Mouse (Mus musculus) stomach, postnatal 0 days (tissue): Measurements from ENCODE around the gene Trp53i11. TPM values are rescaled to one million over a fixed set of nuclear protein-coding genes. Genes with fewer than 3 reads are reported as not detected.

Source experiments
- ATAC-seq: fragments of 200-750 bp; cut with Nextera tagmentation; 2 replicates; pipeline ENCODE4 v1.8.0; 2017; ENCODE audit not compliant: low FRiP score, low TSS enrichment
- DNase-seq: peaks from one replicate; pipeline ENCODE4 v3.0.0-alpha.2; 2016; ENCODE audit warnings: low spot score
- H3K27ac ChIP-seq: fragments of 300-500 bp; sonication (generic); replicated peaks from 2 replicates; pipeline ENCODE4 v1.5.1; 2014; ENCODE audit warnings: mild to moderate bottlenecking, control low read depth
- H3K27me3 ChIP-seq: fragments of 300-500 bp; sonication (generic); 2 replicates; pipeline ENCODE4 v1.6.1; 2014; ENCODE audit warnings: low read length; ENCODE audit not compliant: control insufficient read depth, insufficient read depth
- H3K36me3 ChIP-seq: fragments of 300-500 bp; sonication (generic); 2 replicates; pipeline ENCODE4 v1.6.1; 2014; ENCODE audit warnings: low read length, mixed read lengths; ENCODE audit not compliant: control insufficient read depth, insufficient read depth
- H3K4me1 ChIP-seq: fragments of 300-500 bp; sonication (generic); replicated peaks from 2 replicates; pipeline ENCODE4 v1.6.1; 2014; ENCODE audit warnings: antibody characterized with exemption; ENCODE audit not compliant: control insufficient read depth, insufficient read depth
- H3K4me2 ChIP-seq: fragments of 300-500 bp; sonication (generic); replicated peaks from 2 replicates; pipeline ENCODE4 v1.6.1; 2014; ENCODE audit warnings: low read depth, mild to moderate bottlenecking, control low read depth, moderate library complexity
- H3K4me3 ChIP-seq: fragments of 300-500 bp; sonication (generic); 2 replicates; pipeline ENCODE4 v1.5.1; 2014; ENCODE audit warnings: low read depth, low read length, control low read depth
- H3K9ac ChIP-seq: fragments of 300-500 bp; sonication (generic); 2 replicates; pipeline ENCODE4 v1.6.1; 2014; ENCODE audit warnings: mild to moderate bottlenecking, low read length, control low read depth, mixed read lengths
- H3K9me3 ChIP-seq: fragments of 300-500 bp; sonication (generic); 2 replicates; pipeline ENCODE4 v1.6.1; 2016; ENCODE audit warnings: low read length; ENCODE audit not compliant: control insufficient read depth
- CTCF ChIP-seq: IDR thresholded peaks from 2 replicates; pipeline ENCODE4 v1.5.1; 2016; ENCODE audit warnings: antibody characterized with exemption, low read depth, mild to moderate bottlenecking, moderate library complexity
- EP300 ChIP-seq: optimal IDR thresholded peaks from 2 replicates; pipeline ENCODE3; 2016; ENCODE audit warnings: antibody characterized with exemption
- WGBS: fragments of 180-500 bp; shearing (Covaris S2); extraction: QIAGEN DNeasy Blood & Tissue Kit; methylation state at CpG from one replicate; pipeline ENCODE4 v1.1.7; 2014; 5-methylcytosine and 5-hydroxymethylcytosine counted together
- polyA plus RNA-seq: library from polyadenylated mRNA; unstranded; fragments of >200 nt; fragmentation: Nextera tagmentation; extraction: Ambion mirVana; gene quantifications from 2 replicates; pipeline ENCODE4 v1.2.1, GENCODE M21; 2015

Trp53i11 gene
- polyA plus RNA-seq, 1 experiment from 2014 or later: 17.3 TPM

DNA sequence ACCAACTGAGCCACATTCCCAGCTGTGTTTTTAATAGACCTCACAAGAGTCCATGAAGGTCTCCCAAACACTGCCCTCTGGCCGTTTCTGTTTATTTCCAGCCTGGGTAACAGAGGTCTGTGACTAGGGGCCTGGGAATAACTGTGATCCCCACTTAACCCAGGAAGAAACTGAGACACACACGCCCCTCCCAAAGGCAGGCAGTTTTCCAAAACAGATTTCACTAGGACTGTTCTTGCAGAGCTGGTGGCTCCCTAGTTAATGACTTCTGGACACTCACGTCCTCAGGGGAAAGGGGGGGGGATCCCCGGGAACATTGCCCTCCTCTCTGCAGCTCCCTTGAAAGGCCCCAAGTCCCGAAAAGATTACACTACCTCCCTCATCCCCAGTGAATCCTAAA, 12.1 kb upstream of the Trp53i11 start:
- DNase-seq: no peak
- TF ChIP-seq EP300: no peak
- no peak for TF ChIP-seq CTCF
- no peaks in the 10 kb centered on the region for H3K36me3 ChIP-seq
- WGBS: 30% methylated on average over 5 of the region's 5 CpGs
- no peak overlapping the region for H3K9ac ChIP-seq
- H3K4me3 ChIP-seq: no peak overlapping the region
- no peaks in the 10 kb centered on the region for H3K4me1 ChIP-seq
- no peaks in the 10 kb centered on the region for H3K9me3 ChIP-seq
- no peak overlapping the region for H3K4me2 ChIP-seq
- ATAC-seq: no peak; the same call in 1 of the 2 replicates
- no peak overlapping the region for H3K27ac ChIP-seq
- H3K27me3 ChIP-seq: no peaks in the 10 kb centered on the region

DNA sequence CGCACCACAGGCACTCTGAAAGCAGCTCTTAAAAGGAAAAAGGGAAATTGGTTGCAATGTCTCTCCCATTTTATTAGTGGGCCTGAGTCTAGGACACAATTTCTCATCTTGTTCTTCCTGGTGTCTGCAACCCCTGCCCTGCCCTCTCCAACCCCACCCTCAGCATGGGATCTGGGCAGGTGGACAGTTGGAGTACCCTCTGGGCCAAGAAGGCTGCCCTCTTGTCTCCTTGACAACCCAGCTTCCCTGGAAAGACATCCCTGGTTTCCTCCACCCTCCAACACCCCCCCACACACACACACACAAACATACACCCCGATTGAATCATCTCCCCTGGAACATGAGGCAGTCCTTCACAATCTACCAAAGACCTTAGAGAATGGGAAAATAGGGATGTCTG, 11.6 kb upstream of the Trp53i11 start:
- Histone ChIP-seq H3K9me3 (no peaks in the 10 kb centered on the region), H3K4me2 (no peak overlapping the region), H3K27me3 (no peaks in the 10 kb centered on the region), H3K4me1 (no peaks in the 10 kb centered on the region), H3K27ac (no peak overlapping the region), H3K9ac (no peak overlapping the region), H3K36me3 (no peaks in the 10 kb centered on the region), H3K4me3 (no peak overlapping the region)
- 57% methylated on average over 2 of the region's 2 CpGs for WGBS
- ATAC-seq: no peak
- TF ChIP-seq CTCF: no peak
- no peak for TF ChIP-seq EP300
- DNase-seq: no peak

GRCm38 (mm10) chr2:93176193-93176798, 11.1 kb upstream of the Trp53i11 start:
- Histone ChIP-seq H3K4me1 (no peaks in the 10 kb centered on the region), H3K9ac (no peak overlapping the region), H3K4me2 (no peak overlapping the region), H3K36me3 (no peaks in the 10 kb centered on the region), H3K27ac (no peak overlapping the region), H3K4me3 (no peak overlapping the region), H3K27me3 (no peaks in the 10 kb centered on the region), H3K9me3 (no peaks in the 10 kb centered on the region)
- DNase-seq: no peak
- TF ChIP-seq EP300: no peak
- TF ChIP-seq CTCF: no peak
- ATAC-seq: no peak
- 42% methylated on average over 4 of the region's 4 CpGs for WGBS

DNA sequence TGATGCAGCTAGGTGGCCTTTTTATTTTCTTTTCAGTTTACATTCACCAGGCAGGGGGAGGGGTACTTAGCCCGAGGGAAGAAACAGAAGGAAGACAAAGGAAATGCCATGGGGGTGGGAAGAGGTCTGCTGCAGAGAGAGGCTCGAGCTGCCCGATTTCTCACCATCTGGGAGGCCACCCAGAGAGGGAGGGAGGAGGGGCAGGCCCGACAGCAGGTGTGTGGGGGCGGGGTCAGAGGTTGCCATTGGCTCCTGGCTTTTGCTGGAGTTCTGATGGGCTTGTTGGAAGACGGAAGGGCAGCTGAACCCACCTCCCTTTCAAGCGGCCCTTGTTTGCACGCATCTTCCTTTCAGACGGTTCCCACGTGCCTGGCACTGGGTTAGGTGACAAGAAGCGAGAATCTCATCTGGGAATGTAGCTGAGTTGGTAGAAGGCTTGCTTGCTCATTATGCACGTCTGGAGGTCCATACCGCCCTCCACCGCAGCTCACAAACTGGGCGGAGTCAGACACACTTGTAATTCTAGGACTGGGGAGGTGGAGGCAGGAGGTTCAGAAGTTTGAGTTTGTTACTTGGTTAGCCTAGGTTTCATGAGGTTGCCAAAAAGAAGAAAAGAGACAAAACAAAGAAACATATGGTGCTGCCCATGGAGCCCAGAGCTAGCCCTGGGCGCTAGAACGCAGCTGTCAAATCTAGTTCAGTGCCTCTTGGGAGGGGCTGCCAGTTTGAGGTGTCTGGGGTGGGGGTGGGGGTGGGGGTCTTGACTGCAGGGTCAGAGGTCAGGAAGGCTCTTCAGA, 10.3 kb upstream of the Trp53i11 start:
- H3K36me3 ChIP-seq: no peaks in the 10 kb centered on the region
- DNase-seq (peak; percentile 83), ATAC-seq (0 out of 2 replicates have a peak, but pooled peaks have one; percentile 35)
- H3K4me3 ChIP-seq: no peak overlapping the region
- TF ChIP-seq CTCF (no peak), EP300 (no peak)
- peak overlapping the region; percentile 20; the same call in 1 of the 2 replicates for H3K4me2 ChIP-seq
- H3K4me1 ChIP-seq: no peaks in the 10 kb centered on the region
- no peak overlapping the region for H3K9ac ChIP-seq
- 25% methylated on average over 17 of the region's 17 CpGs for WGBS
- no peaks in the 10 kb centered on the region for H3K9me3 ChIP-seq
- no peaks in the 10 kb centered on the region for H3K27me3 ChIP-seq
- H3K27ac ChIP-seq: no peak overlapping the region

- no peaks in the 10 kb centered on the region for H3K36me3 ChIP-seq
- DNase-seq (no peak), ATAC-seq (no peak)
- no peak overlapping the region for H3K27ac ChIP-seq
- H3K9ac ChIP-seq: no peak overlapping the region
- H3K4me2 ChIP-seq: no peak overlapping the region
- no peak for TF ChIP-seq EP300
- no peak for TF ChIP-seq CTCF
- WGBS: 79% methylated on average over 20 of the region's 20 CpGs
- no peaks in the 10 kb centered on the region for H3K27me3 ChIP-seq
- H3K9me3 ChIP-seq: no peaks in the 10 kb centered on the region
- H3K4me1 ChIP-seq: no peaks in the 10 kb centered on the region; the same call in 1 of the 2 replicates
- no peak overlapping the region for H3K4me3 ChIP-seq
Measured at GRCm38 (mm10) chr2:93177668-93178312, 9.6 kb upstream of the Trp53i11 start.

- DNase-seq: no peak
- Histone ChIP-seq H3K4me1 (no peaks in the 10 kb centered on the region; the same call in 1 of the 2 replicates), H3K27me3 (no peaks in the 10 kb centered on the region), H3K27ac (no peak overlapping the region), H3K36me3 (no peaks in the 10 kb centered on the region), H3K9me3 (no peaks in the 10 kb centered on the region), H3K4me3 (no peak overlapping the region), H3K4me2 (no peak overlapping the region), H3K9ac (no peak overlapping the region)
- TF ChIP-seq EP300 (no peak), CTCF (no peak)
- 84% methylated on average over 4 of the region's 4 CpGs for WGBS
- ATAC-seq: no peak
Measured at GRCm38 (mm10) chr2:93178313-93178677, 9.1 kb upstream of the Trp53i11 start.
